Mouse (Mus musculus) cerebellum, adult 9-10 months (tissue): ENCODE measurements around the gene Ttc28.
"Not testable (repeated sequence)": the region's sequence is repeated elsewhere in the genome, so short reads cannot be mapped to it uniquely, and the experiment has no call there.

Source experiments
- DNase-seq: peaks from one replicate; pipeline ENCODE4 v3.0.0; 2022

Gene Ttc28

DNA sequence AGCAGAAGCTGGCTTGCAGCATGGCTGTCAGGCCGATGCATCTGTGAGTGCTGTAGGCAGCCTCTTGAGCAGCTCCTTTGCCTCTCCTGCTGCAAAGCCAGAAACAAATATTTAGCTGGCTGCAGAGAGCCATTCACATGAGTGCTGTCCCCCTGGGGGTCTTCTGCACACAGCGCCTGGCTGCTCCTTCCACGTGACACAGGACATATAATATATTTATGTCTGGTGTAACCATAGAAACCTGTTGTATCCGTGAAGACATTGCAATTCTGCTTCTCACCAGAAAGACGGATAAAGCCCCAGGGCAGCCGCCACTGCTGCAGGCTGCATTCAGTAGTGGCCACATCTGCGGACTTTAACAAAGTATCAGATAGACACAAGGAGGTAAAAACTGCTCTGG, 376.6 kb downstream of the Ttc28 start:
- DNase-seq = no peak

GRCm38 (mm10) chr5:111257127-111257526, 377.5 kb downstream of the Ttc28 start:
- peak; percentile 74 for DNase-seq

- not testable (repeated sequence) for DNase-seq
Observed at GRCm38 (mm10) chr5:111261162-111261561, 381.6 kb downstream of the Ttc28 start.

GRCm38 (mm10) chr5:111261733-111262573, 382.4 kb downstream of the Ttc28 start:
- DNase-seq = no peak

GRCm38 (mm10) chr5:111262574-111263239, 383.1 kb downstream of the Ttc28 start:
- no peak for DNase-seq

DNA sequence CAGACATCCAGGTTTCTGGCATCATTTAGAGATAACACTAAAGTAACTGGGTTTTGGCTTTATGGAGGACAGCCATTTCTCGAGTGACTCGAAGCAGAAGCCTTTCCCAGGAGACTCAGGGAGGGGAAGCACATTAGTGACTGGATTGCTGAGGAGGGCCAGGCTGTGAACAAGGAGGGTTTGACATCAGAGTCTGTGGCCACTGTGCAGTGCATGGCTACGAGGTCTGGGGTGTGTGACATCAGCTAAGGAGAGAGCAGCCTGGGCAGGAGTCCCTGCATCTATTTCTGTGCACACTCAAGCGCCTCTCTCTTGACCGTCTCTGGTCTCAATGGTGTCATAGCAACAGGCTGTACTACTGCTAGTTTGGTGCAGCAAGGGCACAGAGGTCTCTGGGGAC, 383.8 kb downstream of the Ttc28 start:
- no peak for DNase-seq

DNA sequence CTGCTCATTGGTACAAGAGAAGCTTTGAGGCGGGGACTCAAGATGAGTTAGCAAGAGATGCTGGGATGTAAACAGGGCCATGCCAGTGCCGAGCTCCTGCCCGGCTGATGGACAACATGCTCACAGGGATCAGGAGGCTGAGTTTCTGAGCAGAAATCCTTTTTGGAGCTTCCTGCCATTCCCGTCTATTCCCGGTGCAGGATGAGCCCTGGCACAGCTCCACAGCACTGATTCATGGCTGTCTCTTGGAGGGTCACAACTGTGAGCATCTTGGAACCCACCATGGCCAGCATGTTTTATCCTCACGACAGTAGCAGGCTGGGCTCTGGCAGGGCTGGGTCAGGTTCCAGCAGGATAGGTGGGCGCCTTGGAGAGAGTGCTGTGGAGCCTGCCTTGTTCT, 384.9 kb downstream of the Ttc28 start:
- no peak for DNase-seq

GRCm38 (mm10) chr5:111266658-111267057, 387.1 kb downstream of the Ttc28 start:
- no peak for DNase-seq

DNA sequence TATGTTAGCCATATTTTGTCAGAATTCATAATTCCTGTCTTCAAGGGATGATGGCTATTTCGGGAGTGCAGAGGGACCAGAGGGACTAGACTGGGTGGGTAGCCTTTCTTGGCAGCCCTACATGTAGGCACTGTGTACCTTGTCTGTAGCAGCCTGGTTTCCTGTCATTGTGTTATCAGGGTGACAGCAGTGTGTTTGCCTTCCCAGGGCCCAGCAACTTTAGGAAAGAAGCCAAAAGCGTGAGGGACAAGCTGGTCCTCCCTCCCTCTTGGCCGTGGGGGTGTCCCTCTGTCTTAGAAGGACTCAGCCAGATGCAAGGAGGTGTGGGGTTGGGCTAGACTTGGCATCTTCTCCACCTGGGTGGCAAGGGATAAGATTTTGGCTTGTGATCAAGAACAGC, 387.5 kb downstream of the Ttc28 start:
- no peak for DNase-seq

- DNase-seq = no peak
Observed at GRCm38 (mm10) chr5:111268852-111269251, 389.2 kb downstream of the Ttc28 start.

GRCm38 (mm10) chr5:111269613-111270205, 390.1 kb downstream of the Ttc28 start:
- DNase-seq = peak; percentile 75

DNA sequence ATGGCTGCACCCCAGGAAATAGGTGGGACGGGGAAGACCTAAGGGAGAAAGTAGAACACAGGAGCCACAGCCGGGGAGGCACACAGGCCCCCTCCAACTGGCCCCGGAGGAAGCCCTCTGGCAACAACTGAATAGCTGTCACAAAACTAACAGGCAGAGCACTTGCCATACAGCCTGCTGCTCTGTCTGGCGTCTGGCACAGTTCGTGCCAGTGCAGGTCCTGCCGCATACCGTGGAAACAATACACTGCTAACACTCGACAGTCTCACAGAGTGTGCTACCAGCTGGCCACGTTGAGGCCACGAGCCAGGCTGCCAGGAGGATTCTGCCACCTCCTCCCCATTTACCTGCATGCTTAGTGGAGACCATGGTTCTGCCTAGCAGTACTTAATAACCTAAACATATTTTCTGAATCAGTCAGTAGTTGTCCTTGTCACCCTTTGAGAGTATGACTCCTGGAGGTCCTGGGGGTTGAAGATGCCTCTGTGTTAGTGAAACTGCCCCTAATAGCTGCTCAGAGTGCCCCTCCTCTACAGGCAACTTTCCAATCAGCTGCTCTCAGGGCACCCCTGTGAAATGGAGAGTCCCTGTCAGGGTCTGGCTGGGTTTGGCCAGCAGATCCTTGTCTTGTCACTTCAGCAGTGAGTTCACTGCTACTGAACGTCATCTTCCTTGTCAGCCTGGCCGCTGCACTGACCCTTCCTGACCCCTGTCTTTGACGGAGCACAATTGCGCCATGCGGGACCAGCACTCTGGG, 390.8 kb downstream of the Ttc28 start:
- DNase-seq = no peak

DNA sequence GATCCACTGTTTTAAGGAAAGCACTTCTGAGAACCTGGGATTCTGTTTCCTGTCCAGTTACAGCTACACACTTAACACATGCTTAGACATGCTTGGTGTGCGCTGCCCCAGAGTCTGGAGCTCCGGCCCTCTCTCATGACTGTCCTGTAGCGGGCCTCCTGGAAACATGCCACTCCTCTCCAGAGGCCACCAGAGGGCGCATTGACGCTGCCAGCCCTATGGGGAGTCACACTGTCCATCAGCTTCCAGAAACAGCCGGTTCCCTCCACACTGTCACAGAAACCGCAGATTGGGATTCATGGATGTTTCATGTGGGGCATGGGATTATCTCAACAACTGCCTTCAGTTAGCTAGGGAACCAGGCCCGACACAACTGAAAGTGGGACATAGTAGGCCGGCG, 394.0 kb downstream of the Ttc28 start:
- DNase-seq = peak; percentile 86

- no peak for DNase-seq
Observed at GRCm38 (mm10) chr5:111274948-111275347, 395.3 kb downstream of the Ttc28 start.

DNA sequence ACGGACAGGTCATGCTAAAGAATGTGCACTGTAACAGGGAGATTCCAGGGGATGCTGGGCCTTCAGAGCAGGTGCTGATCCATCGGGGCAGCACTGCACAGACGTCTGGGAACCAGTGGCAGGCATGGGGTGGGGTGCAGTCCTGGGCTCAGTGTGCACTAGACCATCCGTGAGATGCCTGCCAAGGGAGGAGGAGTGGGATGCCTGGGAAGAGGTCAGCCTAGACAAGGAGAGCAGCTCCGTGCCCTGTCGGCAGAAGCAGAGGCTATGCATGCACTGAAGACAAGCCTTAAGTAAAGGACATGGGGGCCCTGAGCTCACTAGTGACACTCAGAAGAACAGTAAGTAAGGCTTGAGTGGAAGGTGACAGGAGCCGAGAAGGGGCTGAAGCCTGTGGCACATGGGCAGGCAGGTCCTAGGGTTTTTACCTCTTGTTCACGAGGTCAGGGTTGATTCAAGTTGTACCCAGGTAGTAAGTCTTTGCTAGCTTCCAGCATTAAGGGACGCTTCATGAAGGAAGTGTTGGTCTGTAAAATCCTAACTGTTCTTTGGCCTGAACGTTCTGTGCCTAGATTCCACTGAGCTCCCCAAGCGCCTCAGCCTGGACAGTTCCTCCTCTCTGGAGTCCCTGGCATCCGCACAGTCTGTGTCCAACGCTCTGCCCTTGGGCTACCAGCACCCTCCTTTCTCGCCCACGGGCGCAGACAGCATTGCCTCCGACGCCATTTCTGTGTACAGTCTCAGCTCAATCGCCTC, 405.0 kb downstream of the Ttc28 start:
- no peak for DNase-seq

GRCm38 (mm10) chr5:111287571-111287970, 408.0 kb downstream of the Ttc28 start:
- DNase-seq = no peak

DNA sequence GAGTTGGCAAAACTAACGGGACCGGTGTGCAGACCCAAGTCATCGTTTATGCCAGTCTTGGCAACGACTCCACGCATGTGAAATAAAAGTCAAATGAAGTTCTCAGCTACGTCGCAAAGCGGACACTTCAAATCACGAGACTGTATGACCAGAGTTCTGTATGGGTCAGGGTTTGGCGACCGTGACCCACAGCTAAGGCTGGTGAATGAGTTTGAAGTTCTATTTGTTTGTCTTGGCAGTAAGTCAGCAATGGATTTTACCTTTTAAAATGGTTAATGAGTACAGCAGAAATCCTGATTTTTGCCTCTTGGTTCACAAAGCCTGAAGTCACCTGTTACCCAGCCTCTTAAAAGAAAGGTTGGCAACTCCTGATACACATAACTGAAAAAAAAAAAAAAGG, 408.9 kb downstream of the Ttc28 start:
- no peak for DNase-seq

DNA sequence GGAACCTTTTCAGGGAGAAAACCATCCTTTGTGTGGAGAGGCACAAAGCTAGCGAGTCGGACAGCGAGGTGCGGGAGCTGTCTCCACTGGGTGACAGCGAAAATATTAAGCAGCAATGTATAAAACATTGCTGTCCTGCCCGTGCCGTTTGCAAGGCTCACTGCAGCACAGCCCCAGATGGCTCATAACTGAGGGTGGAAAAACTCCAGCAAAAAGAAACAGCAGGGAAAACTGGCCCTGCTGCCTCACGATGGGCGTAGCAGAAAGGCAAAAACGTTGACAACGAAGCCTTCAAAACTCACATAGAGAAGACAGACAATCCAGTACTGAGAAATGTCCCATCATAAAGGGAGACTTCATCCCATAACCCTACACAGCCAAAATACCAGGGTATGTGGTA, 410.5 kb downstream of the Ttc28 start:
- no peak for DNase-seq

DNA sequence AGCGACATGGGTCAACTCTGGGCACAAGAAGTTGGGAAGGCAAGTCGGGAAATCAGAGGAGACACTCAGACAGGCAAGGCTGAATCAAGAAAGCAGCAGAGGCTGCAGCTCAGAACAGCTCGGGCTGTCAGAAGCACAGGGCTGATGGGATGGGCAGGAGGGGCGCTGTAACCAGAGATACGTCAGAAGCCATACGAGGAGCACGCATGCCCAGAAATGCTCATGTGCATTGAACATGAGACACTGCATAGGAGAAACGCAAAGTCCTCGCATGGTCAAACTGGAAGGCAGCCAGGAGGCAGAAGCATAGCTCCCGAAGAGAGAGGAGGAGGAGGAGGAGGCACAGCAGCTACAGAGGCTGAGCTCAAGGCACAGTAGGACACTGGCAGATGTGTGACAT, 412.0 kb downstream of the Ttc28 start:
- DNase-seq = no peak

DNA sequence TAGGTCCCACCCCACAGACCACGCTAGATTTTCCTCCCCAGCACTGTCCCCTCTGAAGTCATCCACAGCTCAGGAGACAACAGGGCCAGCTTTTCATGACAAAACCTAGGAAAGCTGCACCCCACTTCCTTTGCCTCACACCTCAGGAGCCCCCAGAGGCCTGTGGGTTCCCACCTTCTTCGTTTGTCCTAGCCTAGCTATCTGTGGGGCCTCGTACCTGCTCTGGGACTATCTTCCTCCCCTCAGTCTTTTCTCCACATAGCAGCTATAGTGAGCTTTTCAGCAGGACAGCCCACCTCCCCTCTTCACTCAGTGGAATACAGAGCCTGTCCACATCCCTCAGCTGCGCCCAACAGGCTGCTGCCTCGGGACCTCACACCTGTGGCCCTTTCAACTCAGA, 418.2 kb downstream of the Ttc28 start:
- DNase-seq = no peak

- DNase-seq = no peak
Observed at GRCm38 (mm10) chr5:111298706-111299105, 419.1 kb downstream of the Ttc28 start.

GRCm38 (mm10) chr5:111300776-111301175, 421.2 kb downstream of the Ttc28 start:
- DNase-seq = no peak

- DNase-seq = no peak
Observed at GRCm38 (mm10) chr5:111301736-111302135, 422.1 kb downstream of the Ttc28 start.
